Mouse (Mus musculus) embryo, embryonic 11 days (tissue): ENCODE results near the gene Smtnl2.
"Not testable (repeated sequence)": the region's sequence is repeated elsewhere in the genome, so short reads cannot be mapped to it uniquely, and the experiment has no call there.

Experiments
- DNase-seq: peaks from one replicate; pipeline ENCODE4 v3.0.0-alpha.2; 2015

Gene Smtnl2

GRCm38 (mm10) chr11:72411093-72411921 is at the start of gene Smtnl2:
Gene Smtnl2 (minus strand): TSS chr11:72411713.
- DNase-seq: peak; percentile 92

- DNase-seq: no peak
Observed at GRCm38 (mm10) chr11:72458502-72458901, 47.0 kb upstream of the Smtnl2 start.

- no peak for DNase-seq
Observed at GRCm38 (mm10) chr11:72457995-72458496, 46.5 kb upstream of the Smtnl2 start.

GRCm38 (mm10) chr11:72455694-72456093 is 44.2 kb upstream of the Smtnl2 start:
- DNase-seq: no peak

GRCm38 (mm10) chr11:72453105-72453953 is 41.8 kb upstream of the Smtnl2 start:
- no peak for DNase-seq

- DNase-seq: no peak
Observed at GRCm38 (mm10) chr11:72452140-72452665, 40.7 kb upstream of the Smtnl2 start.

GRCm38 (mm10) chr11:72447475-72447874 is 36.0 kb upstream of the Smtnl2 start:
- DNase-seq: no peak

GRCm38 (mm10) chr11:72446311-72447105 is 35.0 kb upstream of the Smtnl2 start:
- no peak for DNase-seq

- peak; percentile 97 for DNase-seq
Observed at GRCm38 (mm10) chr11:72440965-72441664, 29.6 kb upstream of the Smtnl2 start, which contains the start of gene Mybbp1a. Gene Mybbp1a (plus strand): TSS chr11:72441355.

- not testable (repeated sequence) for DNase-seq
Observed at GRCm38 (mm10) chr11:72440597-72440964, 29.1 kb upstream of the Smtnl2 start.

- no peak for DNase-seq
Observed at GRCm38 (mm10) chr11:72438411-72438810, 26.9 kb upstream of the Smtnl2 start.

- no peak for DNase-seq
Observed at GRCm38 (mm10) chr11:72436756-72437650, 25.5 kb upstream of the Smtnl2 start.

- DNase-seq: no peak
Observed at GRCm38 (mm10) chr11:72436271-72436670, 24.8 kb upstream of the Smtnl2 start.

GRCm38 (mm10) chr11:72435694-72436045 is 24.2 kb upstream of the Smtnl2 start:
- DNase-seq: no peak

GRCm38 (mm10) chr11:72434963-72435693 is 23.6 kb upstream of the Smtnl2 start, which contains the start of gene Ggt6:
Gene Ggt6 (plus strand): TSS chr11:72435526.
- no peak for DNase-seq

- DNase-seq: not testable (repeated sequence)
Observed at GRCm38 (mm10) chr11:72430311-72431068, 19.0 kb upstream of the Smtnl2 start.

- DNase-seq: peak; percentile 84
Observed at GRCm38 (mm10) chr11:72429288-72429690, 17.8 kb upstream of the Smtnl2 start.

GRCm38 (mm10) chr11:72428694-72429093 is 17.2 kb upstream of the Smtnl2 start:
- DNase-seq: peak; percentile 86

- no peak for DNase-seq
Observed at GRCm38 (mm10) chr11:72426884-72427283, 15.4 kb upstream of the Smtnl2 start.
